Mouse (Mus musculus) megakaryocyte, adult 5-6 weeks (primary cell): Measurements from ENCODE around the gene Nrxn3. TPM values are rescaled to one million over a fixed set of nuclear protein-coding genes. Genes with fewer than 3 reads are reported as not detected.

Source experiments
- ATAC-seq: 2 replicates; pipeline ENCODE4 v1.8.0; 2016; ENCODE audit warnings: mild to moderate bottlenecking, inconsistent platforms; ENCODE audit not compliant: poor library complexity, severe bottlenecking
- total RNA-seq, 2 experiments: library from RNA; stranded (forward) in 1 of 2; stranded (reverse) in 1 of 2; fragments of 153-499, 151-499 nt in 1 of 2; fragments of 221-1000, 200-1000 nt in 1 of 2; gene quantifications; 2 replicates each; pipeline versions ENCODE4 v1.2.3 to v1.2.4; 2015 to 2017

The Nrxn3 gene
- total RNA-seq, 2 experiments from 2014 or later = not detected

DNA sequence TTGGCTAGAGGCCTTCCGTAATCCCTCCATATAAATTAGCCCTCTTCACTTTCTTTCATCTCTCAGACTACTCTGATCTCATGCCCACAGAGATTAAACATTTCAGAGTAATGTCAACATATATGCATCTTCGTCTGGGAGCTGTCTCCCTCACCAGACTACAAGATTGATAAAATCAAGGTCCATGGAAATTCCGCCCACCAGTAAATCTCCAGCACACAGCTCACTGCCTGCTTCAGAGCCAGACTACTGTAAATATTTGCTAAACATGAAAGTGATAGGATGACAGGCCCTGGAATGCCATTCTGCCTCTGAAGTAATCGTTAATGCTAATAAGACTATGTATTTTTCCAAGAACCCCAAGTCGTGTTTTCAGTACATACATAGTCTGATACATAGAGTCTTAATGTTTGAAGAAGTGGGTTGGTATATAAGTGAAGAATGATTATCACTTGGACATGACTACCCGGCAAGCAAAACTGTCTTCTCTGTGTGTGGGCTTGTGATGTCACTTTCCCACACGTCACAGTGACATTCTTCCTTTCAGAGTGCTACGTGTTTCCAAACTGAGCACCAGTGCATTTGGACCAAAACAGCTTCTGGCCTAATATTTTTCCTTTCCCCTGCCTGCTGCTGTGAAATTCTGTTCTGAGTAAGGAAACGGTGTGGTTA, 433.5 kb downstream of the Nrxn3 start:
- ATAC-seq = no peak

DNA sequence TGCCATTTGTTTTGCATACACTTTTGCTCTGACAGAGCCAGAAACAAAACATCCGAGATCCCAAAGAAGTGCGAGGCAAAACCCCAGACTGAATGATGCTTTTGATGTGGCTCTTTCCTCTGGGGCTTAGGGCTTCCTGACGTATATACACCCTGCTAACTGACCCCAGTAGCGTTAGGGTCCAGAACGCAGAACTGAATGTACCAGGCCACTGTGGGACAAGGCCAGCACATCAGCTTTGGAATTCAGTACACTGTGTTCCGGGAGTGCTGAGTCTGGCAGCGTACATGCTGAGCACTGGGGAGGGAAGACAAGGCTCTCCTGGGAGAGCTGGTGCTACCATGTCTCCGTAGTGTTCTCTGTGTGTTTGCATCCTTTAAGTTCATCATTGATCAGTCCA, 436.7 kb downstream of the Nrxn3 start:
- no peak for ATAC-seq

DNA sequence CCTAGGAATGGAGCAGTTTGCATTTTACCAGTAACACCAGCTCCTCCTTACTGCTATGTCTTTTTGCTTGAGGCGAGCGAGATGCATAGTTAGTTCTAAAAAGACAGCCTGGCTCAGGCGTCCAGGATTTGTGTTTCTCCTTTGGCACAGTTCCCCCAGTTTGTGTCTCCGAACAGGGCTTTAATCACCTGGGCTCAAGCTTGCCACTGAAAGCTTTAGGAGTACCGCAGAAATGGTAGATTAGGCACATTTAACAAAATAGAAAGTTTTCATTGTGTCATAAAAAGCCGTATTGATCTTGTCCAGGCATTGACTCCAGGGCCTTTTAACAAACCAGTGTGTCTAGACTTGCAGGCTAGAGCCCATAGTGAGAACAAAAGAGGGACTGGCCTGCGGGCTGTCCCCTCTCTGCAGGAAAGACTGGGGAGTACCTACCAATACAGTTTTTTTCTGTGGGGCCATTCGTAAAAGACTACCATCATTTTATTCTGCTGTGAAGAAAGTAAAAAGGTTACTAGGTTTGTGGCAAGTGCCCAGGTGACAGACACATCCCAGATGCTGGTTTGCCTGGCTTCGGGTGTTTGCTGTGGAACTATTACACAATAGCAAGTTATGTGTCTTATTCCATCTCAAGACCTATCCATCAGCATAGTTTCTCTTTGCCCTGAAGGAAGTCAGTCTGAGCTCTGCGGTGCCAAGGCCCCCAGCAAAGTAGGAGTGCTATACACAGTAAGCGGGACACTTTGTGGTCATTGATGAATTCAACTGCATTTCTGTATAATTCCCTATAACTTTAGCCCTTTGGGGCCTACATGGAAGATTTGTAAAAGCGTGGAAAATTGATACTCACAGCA, 451.9 kb downstream of the Nrxn3 start:
- ATAC-seq = no peak

DNA sequence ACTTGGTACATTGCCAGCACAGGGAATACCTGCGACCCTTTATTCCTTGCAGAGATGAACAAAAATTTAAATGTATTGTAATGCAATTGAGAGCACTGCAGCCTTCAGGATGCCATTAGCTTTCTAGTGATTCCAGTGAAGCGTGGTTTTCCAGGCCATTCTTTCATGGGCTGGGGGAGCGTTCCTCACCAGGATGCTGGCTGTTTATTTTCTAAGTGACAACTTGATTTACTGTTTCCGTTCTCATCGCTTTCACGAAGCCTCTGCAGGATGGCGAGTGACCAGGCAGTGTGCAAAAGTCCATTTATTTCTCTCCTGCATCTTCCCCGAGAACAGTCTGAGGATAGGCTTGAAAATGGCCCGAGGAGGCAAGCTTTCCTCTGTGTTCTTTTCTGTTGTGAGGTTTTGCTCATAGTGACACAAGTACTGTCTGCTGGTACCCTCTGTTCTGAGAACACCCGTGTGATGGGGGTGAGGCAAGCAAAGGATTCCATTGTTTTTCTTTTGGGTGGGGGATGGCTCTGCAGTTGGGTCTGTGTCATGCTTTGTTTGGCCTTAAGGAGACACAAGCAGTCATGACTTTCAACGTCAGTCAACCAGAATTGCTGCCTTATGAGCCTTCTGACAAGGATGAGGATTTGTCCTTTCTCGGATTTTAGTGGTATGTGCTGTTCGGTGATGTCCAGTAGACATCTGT, 457.4 kb downstream of the Nrxn3 start:
- ATAC-seq = no peak

DNA sequence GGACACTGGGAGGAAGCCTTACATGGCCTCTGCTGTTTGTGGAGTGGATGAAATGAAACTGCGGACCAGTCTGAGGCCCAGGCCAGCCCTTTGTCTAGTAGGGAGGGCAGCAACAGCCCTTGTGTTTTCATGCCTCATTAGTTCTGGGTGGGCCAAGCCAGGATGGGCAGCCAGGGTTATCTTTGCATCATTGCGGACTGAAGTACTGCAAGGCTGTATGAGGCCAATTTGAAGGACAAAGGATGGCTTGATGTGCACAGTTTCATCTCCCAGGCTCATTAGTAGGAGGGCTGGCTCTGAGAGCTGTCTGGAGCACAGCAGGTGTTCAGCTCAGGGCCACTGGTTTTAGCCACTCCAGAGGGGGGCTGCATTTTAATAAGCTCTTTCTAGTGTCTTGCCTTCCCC, 458.5 kb downstream of the Nrxn3 start:
- no peak for ATAC-seq

DNA sequence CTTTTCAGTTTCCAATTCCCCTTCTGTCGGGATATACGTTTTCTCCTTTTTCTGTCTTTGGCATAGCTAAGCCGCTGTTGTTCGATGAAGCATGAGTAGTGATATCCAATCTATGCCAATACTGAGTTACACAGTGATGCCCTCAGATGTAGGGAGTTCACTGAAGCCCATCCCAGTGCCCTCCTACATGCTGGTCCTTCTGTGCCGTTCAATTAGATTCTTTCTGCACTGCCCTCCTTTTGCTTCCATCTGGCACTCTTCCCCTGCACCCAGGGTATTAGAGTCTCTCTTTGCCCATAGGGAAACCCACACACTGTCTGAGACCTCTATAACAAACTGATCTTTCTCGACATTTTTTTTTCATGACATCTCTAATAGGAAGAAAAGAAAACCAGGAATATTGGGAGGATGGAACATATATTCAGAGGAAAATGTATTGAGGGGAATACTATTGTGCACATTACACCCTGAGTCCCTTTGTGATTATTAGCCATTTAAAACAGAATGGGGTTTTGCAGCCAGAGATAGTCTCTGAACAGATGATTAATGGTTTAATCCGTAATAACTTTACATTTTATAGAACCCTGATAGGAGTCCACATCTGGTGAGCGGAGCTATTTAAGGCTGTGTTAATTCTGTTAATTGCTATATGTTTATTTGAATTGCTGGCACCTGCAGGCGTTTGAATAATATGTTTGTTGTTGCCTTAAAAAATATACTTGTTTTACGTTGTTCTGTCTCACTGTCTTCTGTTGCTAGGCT, 476.3 kb downstream of the Nrxn3 start:
- no peak for ATAC-seq

DNA sequence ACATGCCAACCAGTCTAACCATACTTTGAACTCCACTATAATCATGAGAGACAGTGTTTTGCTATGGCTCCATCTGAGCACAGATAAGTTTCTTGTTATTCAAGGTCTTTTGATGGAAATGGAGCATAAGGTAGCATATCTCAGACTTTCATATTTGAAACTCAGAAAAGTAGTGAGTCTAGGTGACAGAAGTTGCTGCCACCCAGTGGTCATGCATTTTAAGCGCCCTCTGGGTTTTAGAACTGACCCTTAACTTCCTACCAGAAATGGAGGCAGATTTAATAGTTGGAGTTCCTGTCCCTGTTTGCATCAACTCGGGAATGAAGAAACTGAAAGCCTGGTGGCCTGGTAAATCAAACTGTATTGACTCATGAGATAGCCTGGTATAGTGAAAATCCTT, 488.9 kb downstream of the Nrxn3 start:
- ATAC-seq = no peak

DNA sequence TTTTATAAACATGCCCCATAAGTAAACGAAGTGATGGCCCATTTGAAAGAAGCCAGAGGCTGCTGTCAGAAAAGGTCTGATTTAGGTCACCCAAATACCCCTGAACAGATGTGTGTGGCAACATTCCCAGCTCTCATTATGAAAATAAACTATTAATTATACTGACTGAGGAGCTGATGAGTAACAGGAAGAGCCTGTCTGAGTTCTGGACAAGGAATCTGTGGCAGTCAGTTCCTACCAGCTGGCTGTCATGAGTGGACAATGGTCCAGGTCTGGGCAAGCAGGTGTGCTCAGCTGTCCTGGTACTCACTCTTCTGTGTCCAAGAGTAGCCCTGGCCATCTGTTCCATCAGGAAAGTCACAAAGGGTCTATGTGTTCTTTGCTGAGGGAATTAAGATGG, 517.1 kb downstream of the Nrxn3 start:
- ATAC-seq = no peak

DNA sequence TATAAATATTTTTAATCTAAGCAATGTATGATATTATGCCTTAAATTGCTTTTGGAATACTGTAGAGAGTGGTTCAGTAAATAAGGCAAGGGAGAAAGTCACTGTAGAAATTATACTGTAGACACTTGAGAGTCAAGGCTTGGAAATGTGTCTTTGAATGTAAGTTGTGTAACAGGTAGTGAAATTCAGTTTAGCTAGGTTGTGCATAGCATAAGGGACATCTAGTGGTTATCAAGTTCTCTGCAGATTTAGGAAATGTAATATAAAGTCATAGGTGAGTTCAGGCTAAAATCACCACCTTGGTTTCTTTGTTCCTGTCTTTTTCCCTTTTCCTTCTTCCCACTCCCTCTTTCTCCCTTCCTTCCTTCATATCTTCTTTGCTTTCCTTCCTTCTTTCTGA, 518.9 kb downstream of the Nrxn3 start:
- ATAC-seq = no peak

DNA sequence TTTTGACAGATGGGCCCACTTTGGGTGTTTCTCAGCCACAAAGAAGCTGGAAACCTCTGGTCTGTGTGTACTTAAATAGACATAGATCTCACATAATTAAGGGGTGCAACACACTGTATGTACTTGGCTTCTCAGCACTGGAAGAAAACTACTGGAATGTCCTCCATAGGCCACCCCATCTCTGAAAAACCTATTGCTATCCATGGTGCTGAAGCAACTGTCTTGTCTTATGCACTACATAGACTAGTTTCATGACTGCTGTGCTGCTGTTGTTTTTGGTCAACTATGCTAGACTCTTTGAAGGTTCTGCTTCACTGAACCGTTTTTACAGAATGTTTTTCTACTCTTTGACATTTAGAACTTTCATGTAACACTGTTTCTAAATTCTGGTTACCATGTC, 519.8 kb downstream of the Nrxn3 start:
- ATAC-seq = no peak

DNA sequence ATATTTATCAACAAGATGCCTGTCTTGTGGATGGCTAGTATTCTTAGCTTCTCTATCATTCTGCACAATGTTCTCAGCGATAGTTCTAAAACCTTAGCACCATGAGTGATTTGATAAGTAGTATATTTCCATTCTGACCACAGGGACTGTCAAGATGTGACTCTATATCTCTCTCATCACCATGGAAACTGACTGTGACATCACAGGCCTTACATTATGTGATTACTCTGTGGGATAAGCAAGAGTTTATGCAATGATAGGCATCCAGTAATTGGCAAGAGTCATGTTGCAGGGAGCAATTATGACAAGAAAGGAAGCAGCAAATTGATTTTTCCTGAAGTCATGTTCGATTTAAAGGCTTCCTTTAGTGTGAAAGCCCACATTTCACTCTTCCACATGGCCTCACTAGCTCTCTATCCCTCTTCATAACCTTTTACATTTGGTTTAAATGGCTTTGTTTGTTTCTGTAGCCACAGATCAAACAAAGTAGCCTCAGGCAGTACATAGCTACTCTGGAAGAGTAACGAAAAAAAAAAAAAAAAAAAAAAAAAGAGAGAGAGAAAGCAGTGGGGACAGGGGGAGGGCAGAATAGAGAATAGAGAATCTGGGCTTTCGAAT, 532.7 kb downstream of the Nrxn3 start:
- ATAC-seq = no peak

DNA sequence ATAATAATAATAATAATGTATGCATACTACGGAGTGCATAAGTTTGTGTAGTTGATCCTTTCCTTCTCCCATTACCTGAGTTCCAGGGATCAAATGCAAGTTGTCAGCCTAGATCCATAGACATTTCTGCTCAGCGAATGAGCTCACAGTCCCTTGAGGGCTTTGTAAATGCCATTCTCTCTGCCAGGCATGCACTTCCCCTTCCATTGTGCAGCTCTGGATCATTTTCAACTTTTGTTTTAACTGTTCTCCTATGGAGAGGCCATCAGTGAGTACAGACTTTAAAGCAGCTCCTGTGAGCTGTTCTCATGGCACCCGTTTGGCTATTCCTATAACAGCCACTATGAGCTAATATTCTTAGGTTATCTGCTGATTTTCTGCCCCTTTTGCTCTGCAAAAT, 536.2 kb downstream of the Nrxn3 start:
- ATAC-seq = no peak

DNA sequence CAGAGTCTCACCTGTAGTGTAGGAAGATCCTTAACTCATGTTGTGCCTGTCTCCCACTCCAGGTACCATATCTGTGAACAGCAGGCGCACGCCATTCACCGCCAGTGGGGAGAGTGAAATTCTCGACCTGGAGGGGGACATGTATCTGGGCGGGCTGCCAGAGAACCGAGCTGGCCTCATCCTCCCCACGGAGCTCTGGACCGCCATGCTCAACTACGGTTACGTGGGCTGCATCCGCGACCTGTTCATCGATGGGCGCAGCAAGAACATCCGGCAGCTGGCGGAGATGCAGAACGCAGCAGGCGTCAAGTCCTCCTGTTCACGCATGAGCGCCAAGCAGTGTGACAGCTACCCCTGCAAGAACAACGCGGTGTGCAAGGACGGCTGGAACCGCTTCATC, 537.4 kb downstream of the Nrxn3 start:
- ATAC-seq = no peak

DNA sequence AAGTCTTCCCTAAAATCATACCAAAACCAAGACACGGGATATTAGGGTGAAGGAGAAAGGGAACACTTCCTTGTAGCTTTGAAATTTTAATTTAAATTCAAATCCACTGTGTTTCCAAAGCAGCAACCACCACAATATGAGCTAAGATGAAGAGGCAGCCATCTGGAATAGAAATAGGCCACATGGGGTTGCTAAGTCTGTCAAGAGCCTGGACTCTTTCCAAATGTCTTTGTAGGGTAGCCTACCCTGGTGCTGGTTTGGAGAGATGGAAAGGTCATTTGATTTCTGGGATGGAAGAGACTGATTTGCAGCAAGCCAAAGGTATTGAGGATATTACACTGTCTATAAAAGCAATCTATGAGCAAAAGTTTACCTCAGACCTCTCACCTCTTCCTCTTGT, 539.6 kb downstream of the Nrxn3 start:
- no peak for ATAC-seq

DNA sequence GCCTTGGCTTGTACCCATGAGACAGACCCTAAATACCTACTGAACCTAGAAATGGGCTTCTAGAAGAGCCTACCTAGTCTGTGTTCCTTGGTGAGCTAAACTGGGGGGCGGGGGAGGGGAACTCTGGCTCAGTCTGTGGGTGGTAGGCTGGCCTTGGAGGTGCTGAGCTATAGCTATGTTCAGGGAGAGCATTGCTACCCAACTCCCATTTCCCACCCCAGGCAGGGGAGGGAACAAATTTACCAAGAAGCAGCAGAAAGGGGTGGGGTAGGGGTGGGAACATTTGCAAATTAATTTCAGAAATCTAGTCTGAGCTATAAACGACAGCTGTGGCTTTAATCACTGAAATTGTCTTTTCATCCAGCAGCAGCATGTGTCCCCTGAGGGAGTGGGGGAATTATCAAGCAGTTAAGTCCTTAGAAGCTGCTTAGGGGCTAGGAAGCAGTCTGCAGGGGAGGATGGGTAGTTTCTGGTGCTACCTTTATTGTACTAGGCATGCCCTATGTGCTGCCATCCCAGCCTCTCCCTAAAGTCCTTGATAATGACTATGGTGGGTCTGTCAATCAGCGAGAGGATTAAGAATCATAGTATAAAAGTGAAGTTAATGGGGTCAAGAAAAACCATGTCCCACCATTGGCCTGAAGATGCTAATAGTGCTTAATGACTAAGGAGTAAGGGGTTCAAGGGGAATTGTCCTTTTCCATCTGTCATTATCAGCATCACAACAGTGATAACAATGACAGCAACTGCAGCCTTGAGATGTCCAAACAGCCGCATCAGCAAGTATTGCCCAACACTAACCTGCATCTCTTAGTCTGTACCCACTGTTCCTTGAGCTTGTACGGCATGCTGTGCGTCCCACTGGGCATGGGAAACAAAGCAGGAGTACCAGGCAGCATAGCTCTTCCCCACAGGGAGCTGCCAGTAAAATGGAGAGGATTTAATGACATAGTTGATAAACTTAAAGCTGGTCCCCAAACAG, 560.0 kb downstream of the Nrxn3 start:
- ATAC-seq = no peak

DNA sequence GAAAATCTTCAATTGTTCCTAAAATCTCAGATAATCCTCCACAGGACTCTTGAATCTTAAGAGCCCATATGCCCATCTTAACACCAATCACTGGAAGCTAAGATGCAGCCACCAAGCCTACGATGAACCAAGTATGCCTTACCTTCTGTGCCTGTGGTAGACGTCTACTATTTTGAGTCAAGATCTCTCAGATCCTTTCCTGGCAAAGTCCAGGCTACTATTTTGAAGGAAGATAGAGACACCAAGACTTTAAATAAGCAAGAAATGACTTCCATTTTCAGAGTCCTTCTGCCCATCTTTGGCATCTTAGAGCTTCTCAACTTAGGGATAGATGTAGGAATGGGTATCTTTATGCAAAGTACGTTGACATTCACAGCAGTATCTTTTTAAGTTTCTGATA, 561.7 kb downstream of the Nrxn3 start:
- ATAC-seq = no peak

DNA sequence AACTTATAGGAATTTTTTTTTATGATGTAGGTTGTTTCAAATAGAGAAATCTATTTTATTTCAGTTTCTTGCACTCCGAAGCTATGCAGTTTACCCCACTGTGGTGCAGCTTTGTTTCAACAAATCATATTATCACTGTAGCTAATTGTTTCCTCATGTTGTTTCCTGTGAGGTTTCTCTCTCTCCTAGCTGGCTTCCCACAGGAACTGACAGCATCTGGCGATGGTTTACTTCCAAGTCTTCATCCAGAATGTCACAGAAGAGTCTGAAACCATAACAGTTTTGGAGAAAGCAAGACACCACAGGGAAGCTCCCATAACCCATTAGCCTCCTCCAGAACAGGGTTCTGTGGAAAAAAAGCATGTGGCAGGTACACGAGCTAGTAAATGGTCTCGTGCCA, 564.4 kb downstream of the Nrxn3 start:
- no peak for ATAC-seq

DNA sequence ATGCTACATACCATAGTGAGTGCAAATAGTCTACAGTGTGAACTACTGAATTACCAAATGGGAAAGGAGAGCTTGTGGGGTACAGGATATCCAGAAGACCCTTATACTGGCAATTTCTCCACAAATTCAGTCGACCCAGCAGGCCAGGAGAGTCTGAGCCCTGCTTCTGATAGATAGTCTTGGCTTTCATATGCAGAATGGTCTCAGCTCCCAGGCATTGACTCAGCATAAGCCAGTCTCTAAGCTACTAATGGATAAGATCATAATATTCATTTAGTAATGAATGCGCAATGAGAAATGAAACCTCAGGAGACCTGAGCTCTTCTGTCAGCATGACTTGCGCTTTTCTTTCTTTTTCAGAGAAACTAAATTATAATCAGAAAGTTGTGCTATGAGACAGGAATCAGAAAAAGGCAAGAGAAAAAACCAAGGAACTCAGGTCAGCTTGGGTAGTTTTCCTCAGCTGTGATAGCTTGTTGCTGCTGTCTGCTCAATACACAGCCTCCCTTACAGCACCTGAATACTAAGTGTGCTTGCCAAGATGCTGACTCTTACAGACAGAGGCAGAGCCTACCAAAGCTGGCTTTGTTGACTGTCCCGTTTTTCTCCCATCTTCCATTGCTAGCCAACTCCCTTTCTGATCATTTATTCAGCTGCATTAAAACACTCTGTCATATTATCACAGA, 567.1 kb downstream of the Nrxn3 start:
- no peak for ATAC-seq
